Mouse (Mus musculus) kidney, postnatal 0 days (tissue): ENCODE data around the gene Sh3pxd2b. TPM values are rescaled to one million over a fixed set of nuclear protein-coding genes. Genes with fewer than 3 reads are reported as not detected.
A peak's percentile ranks its signal among the peaks of the same experiment; 100 is the strongest.

Source experiments
- ATAC-seq: fragments of 200-750 bp; cut with Nextera tagmentation; replicated peaks from 2 replicates; pipeline ENCODE4 v1.8.0; 2017; ENCODE audit warnings: low read depth, moderate number of reproducible peaks, moderate TSS enrichment, moderate library complexity; ENCODE audit not compliant: low FRiP score
- DNase-seq: peaks from one replicate; pipeline ENCODE4 v3.0.0-alpha.2; 2016; ENCODE audit warnings: low spot score
- H3K27ac ChIP-seq: fragments of 300-500 bp; sonication (generic); 2 replicates; pipeline ENCODE4 v1.5.1; 2014; ENCODE audit warnings: mild to moderate bottlenecking
- H3K27me3 ChIP-seq: fragments of 300-500 bp; sonication (generic); 2 replicates; pipeline ENCODE4 v1.6.1; 2014; ENCODE audit warnings: low read length, mixed read lengths; ENCODE audit not compliant: insufficient read depth
- H3K36me3 ChIP-seq: fragments of 300-500 bp; sonication (generic); 2 replicates; pipeline ENCODE4 v1.6.1; 2014; ENCODE audit warnings: low read length, mixed read lengths; ENCODE audit not compliant: insufficient read depth
- H3K4me1 ChIP-seq: fragments of 300-500 bp; sonication (generic); replicated peaks from 2 replicates; pipeline ENCODE4 v1.6.1; 2014; ENCODE audit warnings: antibody characterized with exemption, low read length, mixed read lengths; ENCODE audit not compliant: insufficient read depth
- H3K4me2 ChIP-seq: fragments of 300-500 bp; sonication (generic); 2 replicates; pipeline ENCODE4 v1.6.1; 2014; ENCODE audit warnings: mild to moderate bottlenecking, low read length, moderate library complexity, mixed read lengths
- H3K4me3 ChIP-seq: fragments of 300-500 bp; sonication (generic); replicated peaks from 2 replicates; pipeline ENCODE4 v1.5.1; 2014; ENCODE audit warnings: low read depth, low read length
- H3K9ac ChIP-seq: fragments of 300-500 bp; sonication (generic); 2 replicates; pipeline ENCODE4 v1.6.1; 2014; ENCODE audit warnings: low read depth, low read length
- H3K9me3 ChIP-seq: fragments of 300-500 bp; sonication (generic); replicated peaks from 2 replicates; pipeline ENCODE4 v1.6.1; 2016; ENCODE audit warnings: low read length, inconsistent platforms, mixed read lengths
- CTCF ChIP-seq: IDR thresholded peaks from 2 replicates; pipeline ENCODE4 v1.5.1; 2016; ENCODE audit warnings: antibody characterized with exemption, low read depth, mild to moderate bottlenecking, moderate library complexity
- WGBS: fragments of 180-500 bp; shearing (Covaris S2); extraction: QIAGEN DNeasy Blood & Tissue Kit; methylation state at CpG from one replicate; pipeline ENCODE4 v1.1.7; 2014; 5-methylcytosine and 5-hydroxymethylcytosine counted together
- polyA plus RNA-seq: library from polyadenylated mRNA; unstranded; fragments of >200 nt; fragmentation: Nextera tagmentation; extraction: Ambion mirVana; gene quantifications from 2 replicates; pipeline ENCODE4 v1.2.1, GENCODE M21; 2015

The Sh3pxd2b gene
- polyA plus RNA-seq, 1 experiment from 2014 or later = 6.6 TPM

DNA sequence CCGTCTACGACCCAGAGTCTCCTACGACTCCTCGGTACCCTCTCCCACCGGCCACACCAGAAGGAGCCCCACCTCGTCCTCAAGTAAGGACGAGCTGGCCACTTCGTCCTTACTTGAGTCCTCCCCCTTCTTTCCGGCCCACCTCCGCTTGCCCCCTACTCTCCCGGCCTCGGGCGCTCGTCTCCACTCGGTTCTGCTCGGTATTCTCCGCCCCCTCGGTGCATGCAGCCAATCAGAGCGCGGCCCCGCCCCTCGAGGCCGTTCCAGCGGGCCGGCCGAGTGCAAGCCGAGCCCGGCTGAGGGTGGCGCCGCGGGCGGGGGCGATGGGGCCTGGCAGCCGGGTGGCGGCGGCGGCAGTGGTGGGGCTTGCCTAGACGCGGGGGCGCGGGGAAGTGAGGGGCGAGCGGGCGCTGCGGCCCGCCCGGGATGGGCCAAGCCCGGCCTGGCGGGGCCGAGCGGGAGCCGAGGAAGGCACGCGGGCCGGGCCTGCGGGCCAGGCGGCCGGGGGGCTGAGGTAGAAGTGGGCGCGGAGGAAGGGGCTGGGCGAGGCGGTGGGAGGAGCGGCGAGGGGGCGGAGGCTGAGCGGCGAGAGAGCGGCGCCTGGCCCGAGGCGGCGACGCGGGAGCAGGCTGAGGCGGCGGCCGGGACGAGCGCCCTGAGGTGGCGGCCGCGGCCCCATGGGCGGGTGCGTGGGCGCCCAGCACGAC, 107.3 kb downstream of the Sh3pxd2b start, which contains the start of gene Ubtd2:
Gene Ubtd2 (plus strand): TSS at position 571 of the 707 bp plus-strand sequence.
- Histone ChIP-seq H3K4me1 (0 out of 2 replicates have a peak, but pooled peaks cover 3% of the 10 kb centered on the region), H3K27ac (peak within 1 kb of the TSS; percentile 96), H3K36me3 (no peaks in the 10 kb centered on the region), H3K9ac (peak within 1 kb of the TSS; percentile 95), H3K27me3 (no peaks in the 10 kb centered on the region), H3K9me3 (no peaks in the 10 kb centered on the region), H3K4me2 (peak within 1 kb of the TSS; percentile 98), H3K4me3 (peak within 1 kb of the TSS; percentile 66)
- peak; percentile 98 for ATAC-seq
- 1% methylated on average over 78 of the region's 86 CpGs for WGBS
- no peak for TF ChIP-seq CTCF
- peak; percentile 97 for DNase-seq

DNA sequence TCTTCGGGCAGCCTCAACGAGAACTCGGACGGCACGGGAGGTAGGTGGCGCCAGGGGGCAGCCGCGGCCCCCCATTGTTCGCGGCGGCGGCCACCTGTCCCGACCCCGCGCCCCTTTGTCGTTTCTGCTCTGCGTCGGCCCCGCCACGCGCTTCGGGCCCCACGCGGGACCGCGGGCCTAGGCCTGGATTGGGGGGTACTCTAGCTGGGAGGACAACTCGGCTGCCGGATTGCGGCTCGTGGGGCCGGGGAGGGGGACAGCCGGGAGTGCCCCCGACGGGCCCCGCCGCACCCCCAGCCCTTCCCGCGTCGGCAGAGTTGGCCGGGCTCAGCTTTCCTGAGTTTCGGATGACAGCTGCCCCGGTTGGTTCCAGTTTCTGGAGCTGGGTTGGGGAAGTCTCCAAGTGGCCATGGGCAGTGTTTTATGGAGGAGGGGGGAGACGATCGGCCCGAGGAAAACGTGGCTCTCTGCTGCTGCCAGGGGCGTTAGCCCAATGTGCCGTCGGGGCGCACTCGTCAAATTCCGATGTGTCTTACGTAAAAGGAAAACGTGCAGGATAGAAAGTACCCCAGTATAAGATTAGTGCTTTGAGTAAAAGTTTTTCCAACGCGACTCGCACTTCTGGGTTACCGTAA, 108.0 kb downstream of the Sh3pxd2b start:
- DNase-seq = peak; percentile 74
- H3K27ac ChIP-seq = peak overlapping the region; percentile 96
- no peaks in the 10 kb centered on the region for H3K36me3 ChIP-seq
- peak overlapping the region; percentile 98 for H3K4me2 ChIP-seq
- H3K4me1 ChIP-seq = 0 out of 2 replicates have a peak, but pooled peaks cover 3% of the 10 kb centered on the region
- peak; percentile 25; the same call in 1 of the 2 replicates for TF ChIP-seq CTCF
- H3K4me3 ChIP-seq = peak overlapping the region; percentile 66
- no peaks in the 10 kb centered on the region for H3K9me3 ChIP-seq
- no peaks in the 10 kb centered on the region for H3K27me3 ChIP-seq
- peak; percentile 33; the same call in 1 of the 2 replicates for ATAC-seq
- peak overlapping the region; percentile 95 for H3K9ac ChIP-seq
- WGBS = under 1% methylated on average over 50 of the region's 58 CpGs

DNA sequence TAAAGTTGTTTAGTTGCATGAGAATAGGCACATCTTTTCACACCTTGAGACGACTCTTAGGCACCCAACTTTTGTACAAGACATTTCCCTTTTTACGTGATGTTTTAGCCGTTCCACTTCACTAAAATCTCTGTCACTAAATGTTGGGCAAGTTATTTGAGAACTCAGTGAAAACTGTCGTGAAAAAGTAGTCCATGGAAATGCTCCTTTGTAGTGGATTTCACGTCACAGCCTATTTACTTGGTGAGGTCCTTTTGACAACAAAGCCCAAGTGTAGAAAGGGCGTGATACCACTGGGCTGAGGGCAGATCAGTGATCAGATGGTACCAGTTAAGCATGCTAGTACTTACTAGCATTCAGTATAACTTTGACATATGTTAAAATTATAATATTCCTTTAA, 108.7 kb downstream of the Sh3pxd2b start:
- no peak for TF ChIP-seq CTCF
- peak overlapping the region; percentile 98 for H3K4me2 ChIP-seq
- H3K9ac ChIP-seq = peak overlapping the region; percentile 95
- peak overlapping the region; percentile 66 for H3K4me3 ChIP-seq
- 4% methylated on average over 6 of the region's 6 CpGs for WGBS
- no peak for ATAC-seq
- 0 out of 2 replicates have a peak, but pooled peaks cover 3% of the 10 kb centered on the region for H3K4me1 ChIP-seq
- DNase-seq = peak; percentile 21
- no peaks in the 10 kb centered on the region for H3K36me3 ChIP-seq
- no peak overlapping the region for H3K27ac ChIP-seq
- no peaks in the 10 kb centered on the region for H3K9me3 ChIP-seq
- H3K27me3 ChIP-seq = no peaks in the 10 kb centered on the region

DNA sequence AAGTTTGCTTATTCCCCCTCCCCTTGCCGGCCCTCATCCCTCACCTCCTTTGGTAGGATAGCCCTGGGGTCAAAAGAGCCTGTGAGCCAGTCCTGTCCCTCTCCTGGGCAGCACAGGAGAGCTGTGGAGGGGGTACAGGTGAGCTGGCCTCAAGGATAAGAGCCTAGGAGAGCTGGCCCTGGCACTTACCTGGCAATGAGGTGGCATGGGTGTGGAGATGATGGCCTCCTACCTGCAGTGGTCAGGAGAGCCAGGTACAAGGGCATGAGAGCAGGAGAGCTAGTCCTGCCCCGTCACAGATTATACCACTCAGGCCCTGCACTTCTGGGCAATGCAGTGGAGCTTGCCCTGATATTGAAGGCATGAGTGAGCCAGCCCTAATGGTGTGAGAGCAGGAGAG, 116.7 kb downstream of the Sh3pxd2b start:
- no peak overlapping the region for H3K4me3 ChIP-seq
- no peak overlapping the region for H3K4me2 ChIP-seq
- H3K27me3 ChIP-seq = no peaks in the 10 kb centered on the region
- no peak for DNase-seq
- no peaks in the 10 kb centered on the region for H3K9me3 ChIP-seq
- no peak for ATAC-seq
- TF ChIP-seq CTCF = no peak
- H3K4me1 ChIP-seq = 0 out of 2 replicates have a peak, but pooled peaks cover 2% of the 10 kb centered on the region
- no peak overlapping the region for H3K27ac ChIP-seq
- WGBS = 49% methylated on average over 2 of the region's 2 CpGs
- H3K36me3 ChIP-seq = no peaks in the 10 kb centered on the region
- H3K9ac ChIP-seq = no peak overlapping the region

DNA sequence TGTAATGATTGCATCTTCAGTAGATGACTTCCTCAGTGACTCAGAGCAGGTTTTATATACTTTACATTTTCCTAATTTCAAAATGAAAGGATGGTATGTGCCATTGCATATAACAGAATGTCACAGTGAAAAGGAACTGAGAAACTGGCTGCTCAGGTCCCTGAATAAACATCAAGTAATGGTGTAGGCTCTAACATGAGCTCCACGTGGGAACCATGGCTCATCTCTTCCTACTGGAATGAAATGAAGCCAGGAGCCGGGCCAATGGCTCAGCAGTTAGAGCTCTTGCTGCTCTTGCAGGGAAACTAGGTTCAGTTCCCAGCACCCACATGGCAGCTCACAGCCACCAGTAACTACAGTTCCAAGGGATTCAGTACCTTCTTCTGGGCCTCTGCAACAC, 124.3 kb downstream of the Sh3pxd2b start:
- ATAC-seq (no peak), DNase-seq (no peak)
- 58% methylated on average over 2 of the region's 2 CpGs for WGBS
- Histone ChIP-seq H3K9me3 (no peaks in the 10 kb centered on the region), H3K27ac (no peak overlapping the region), H3K36me3 (no peaks in the 10 kb centered on the region), H3K4me1 (no peaks in the 10 kb centered on the region), H3K27me3 (no peaks in the 10 kb centered on the region), H3K4me2 (no peak overlapping the region), H3K9ac (no peak overlapping the region), H3K4me3 (no peak overlapping the region)
- TF ChIP-seq CTCF = no peak

DNA sequence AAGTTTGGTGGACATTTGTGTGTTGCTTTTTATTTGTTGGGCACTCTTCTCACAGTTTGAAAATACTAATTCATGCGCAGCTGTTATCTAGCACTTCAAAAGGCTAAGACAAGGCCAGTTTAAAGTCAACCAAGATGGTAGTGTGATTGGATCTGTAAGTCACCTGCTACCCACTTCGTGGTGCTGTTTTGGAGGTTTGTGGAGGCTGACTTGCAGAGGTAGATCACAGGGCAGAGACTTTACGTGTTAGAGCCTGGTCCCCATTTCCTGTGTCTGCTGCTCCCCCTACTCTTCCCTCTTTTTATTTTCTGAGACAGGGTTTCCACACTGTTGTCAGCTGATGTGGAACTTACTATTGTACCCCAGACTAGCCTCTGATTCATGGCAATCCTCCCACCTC, 127.1 kb downstream of the Sh3pxd2b start:
- Histone ChIP-seq H3K27ac (no peak overlapping the region), H3K4me2 (no peak overlapping the region), H3K27me3 (no peaks in the 10 kb centered on the region), H3K4me3 (no peak overlapping the region), H3K36me3 (no peaks in the 10 kb centered on the region), H3K4me1 (no peaks in the 10 kb centered on the region), H3K9me3 (no peaks in the 10 kb centered on the region), H3K9ac (no peak overlapping the region)
- TF ChIP-seq CTCF = no peak
- DNase-seq (no peak), ATAC-seq (no peak)
- WGBS = 78% methylated on average over 3 of the region's 3 CpGs
